Mouse (Mus musculus): Measurements from ENCODE around the gene Smad5.

DNA sequence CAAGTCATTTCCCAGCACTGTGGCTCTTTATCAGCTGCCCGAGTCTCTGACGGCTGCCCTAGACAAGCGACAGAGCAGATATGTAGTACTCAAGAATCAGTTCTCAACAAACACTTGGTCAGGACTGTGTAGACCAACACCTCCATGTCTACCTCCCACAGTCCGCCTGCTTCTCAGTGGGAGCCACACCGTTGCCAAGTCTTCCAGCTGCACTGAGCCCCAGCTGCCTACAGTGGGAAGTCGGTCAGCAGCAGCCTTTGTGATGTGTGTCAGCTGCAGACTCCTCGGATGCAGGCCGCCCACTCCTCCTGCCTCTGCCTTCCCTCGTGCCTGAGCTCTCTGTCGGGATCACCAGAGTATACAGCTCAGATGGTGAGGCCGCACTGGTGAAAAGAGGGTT is 31.6 kb upstream of the Smad5 start:
- TF ChIP-seq POLR2A (IDR thresholded peaks at IDR 0.05; ENCODE audit: borderline replicate concordance, low read depth, low read length) (no peak), CTCF (IDR thresholded peaks at IDR 0.05; ENCODE audit: low read depth, low read length) (no peak)

Data from bone marrow macrophage, adult 2 months (primary cell).